26 mouse cellular contexts compared by ENCODE assay signal in the genomic region with DNA sequence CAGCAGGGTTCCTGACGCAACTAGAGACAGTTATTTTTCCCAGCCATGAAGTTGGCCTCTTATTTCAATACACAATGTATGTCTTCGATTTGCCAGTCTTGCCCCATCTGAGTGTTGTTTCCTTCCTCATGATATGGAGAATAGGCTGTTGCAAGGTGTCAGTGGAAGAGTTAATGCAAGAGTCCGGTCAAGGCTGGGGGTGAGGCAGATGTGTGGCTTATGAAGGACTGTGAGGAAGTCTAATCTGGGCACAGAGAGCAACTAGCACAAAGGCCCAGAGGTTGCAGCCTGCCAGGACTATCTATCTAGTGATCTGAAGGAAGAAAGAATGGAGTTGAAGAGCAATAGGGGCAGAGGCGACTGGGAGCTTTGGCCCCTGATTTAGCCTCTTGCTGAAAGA. TPM values are rescaled to one million over a fixed set of nuclear protein-coding genes. Genes with fewer than 3 reads are reported as not detected.
"Had no signal": no experiment of that assay in that cellular context is flagged by ENCODE, and none has a peak within 500 bp of the region (broad histone marks: within the 10 kb centered on the region; RNA-seq: fewer than 3 reads in every experiment).

No protein-coding gene starts in this region.

- H3K4me1 ChIP-seq: limb, embryonic 10.5 days; limb, embryonic 13.5 days; liver, embryonic 13.5 days; midbrain, embryonic 12.5 days; midbrain, embryonic 15.5 days; neural tube, embryonic 12.5 days; neural tube, embryonic 15.5 days had no signal

- H3K9me3 ChIP-seq: limb, embryonic 10.5 days; limb, embryonic 13.5 days; liver, embryonic 13.5 days; midbrain, embryonic 12.5 days; midbrain, embryonic 15.5 days; neural tube, embryonic 12.5 days; neural tube, embryonic 15.5 days had no signal

- H3K4me3 ChIP-seq: layer of hippocampus, adult 2 months; limb, embryonic 10.5 days; limb, embryonic 13.5 days; liver, embryonic 13.5 days; midbrain, embryonic 12.5 days; midbrain, embryonic 15.5 days; neural tube, embryonic 12.5 days; neural tube, embryonic 15.5 days had no signal

- H3K9ac ChIP-seq: limb, embryonic 13.5 days; liver, embryonic 13.5 days; lung, embryonic 14.5 days; midbrain, embryonic 12.5 days; midbrain, embryonic 15.5 days; neural tube, embryonic 12.5 days; neural tube, embryonic 15.5 days had no signal

- H3K36me3 ChIP-seq: limb, embryonic 10.5 days; limb, embryonic 13.5 days; liver, embryonic 13.5 days; midbrain, embryonic 12.5 days; midbrain, embryonic 15.5 days; neural tube, embryonic 12.5 days; neural tube, embryonic 15.5 days had no signal

- ATAC-seq: lung, postnatal 0 days; midbrain, embryonic 15.5 days had no signal

- H3K27me3 ChIP-seq: limb, embryonic 13.5 days; liver, embryonic 13.5 days; midbrain, embryonic 12.5 days; midbrain, embryonic 15.5 days; neural tube, embryonic 12.5 days; neural tube, embryonic 15.5 days had no signal

- H3K4me2 ChIP-seq: limb, embryonic 13.5 days; liver, embryonic 13.5 days; lung, embryonic 14.5 days; midbrain, embryonic 12.5 days; midbrain, embryonic 15.5 days; neural tube, embryonic 12.5 days; neural tube, embryonic 15.5 days had no signal

- DNase-seq: kidney, postnatal 25 days; layer of hippocampus, adult 9-11 months; liver, embryonic 13.5 days; lung, embryonic 14.5 days; right cerebral cortex, adult 18-20 months; right cerebral cortex, postnatal 14 days; right cerebral cortex, postnatal 4 days; thymus, adult 2 months; thymus, postnatal 14 days; thymus, postnatal 4 days had no signal

- H3K27ac ChIP-seq: kidney, postnatal 0 days; layer of hippocampus, adult 2 months; limb, embryonic 10.5 days; limb, embryonic 13.5 days; liver, embryonic 13.5 days; midbrain, embryonic 12.5 days; midbrain, embryonic 15.5 days; neural tube, embryonic 12.5 days; neural tube, embryonic 15.5 days; stomach, postnatal 0 days had no signal

RNA-seq across cellular contexts. Expression of a gene that starts 14.4 kb away (rescaled TPM):
- total RNA-seq: layer of hippocampus, adult 2 months; layer of hippocampus, postnatal 25 days; left cerebral cortex, adult 18-20 months; left cerebral cortex, postnatal 25 days; liver, adult 2 months had no signal
- polyA plus RNA-seq: kidney, embryonic 14.5 days; limb, embryonic 10.5 days; liver, adult 2 months; lung, embryonic 14.5 days; midbrain, embryonic 15.5 days; neural tube, embryonic 15.5 days; stomach, embryonic 14.5 days had no signal
